Mouse (Mus musculus) heart, adult 9 months (tissue): ENCODE results near the gene Slk.

Experiments
- DNase-seq, 2 experiments: peaks; one replicate each; pipeline ENCODE4 v3.0.0; 2022; ENCODE audit warnings: low spot score in 2 of 2

Slk gene

DNA sequence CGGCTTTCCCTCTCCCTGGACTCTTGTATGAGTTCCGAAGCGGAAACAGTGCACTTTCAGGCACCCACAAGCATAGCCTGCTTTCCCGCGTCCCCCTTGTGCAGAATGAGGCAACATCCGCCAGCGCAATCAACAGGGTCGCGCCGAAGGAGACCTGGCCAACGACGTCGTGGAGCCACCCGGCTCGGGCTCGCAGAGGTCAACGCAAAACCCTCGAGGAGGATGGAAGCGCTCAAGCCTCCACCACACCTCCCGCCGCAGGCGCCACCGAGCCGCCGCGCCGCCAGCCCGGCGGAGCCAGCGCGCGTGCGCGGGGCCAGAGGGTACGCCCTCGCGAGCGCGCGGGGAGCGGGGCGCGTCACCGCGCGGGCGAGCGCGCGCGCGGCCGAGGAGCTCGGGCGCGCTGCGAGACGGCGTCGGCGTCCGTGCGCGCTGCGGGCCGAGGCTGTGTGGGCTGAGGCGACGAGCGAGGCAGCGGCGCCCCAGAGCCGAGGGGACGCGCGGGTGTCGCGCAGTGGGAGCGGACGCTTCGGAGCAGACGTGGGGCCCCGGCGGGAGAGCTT is at the start of gene Slk:
Slk (plus strand) TSS at position 454 of the 563 bp plus-strand sequence.
- peak; percentile 88 to 89 for DNase-seq

GRCm38 (mm10) chr19:47531309-47531708 is 48.2 kb upstream of the Slk start:
- DNase-seq: no peak

GRCm38 (mm10) chr19:47532449-47532848 is 47.0 kb upstream of the Slk start:
- no peak for DNase-seq

GRCm38 (mm10) chr19:47534131-47534530 is 45.3 kb upstream of the Slk start:
- no peak for DNase-seq

GRCm38 (mm10) chr19:47536521-47537299 is 42.8 kb upstream of the Slk start:
- peak; percentile 97 to 98 for DNase-seq

- DNase-seq: no peak
Measured at GRCm38 (mm10) chr19:47537300-47537792, 42.1 kb upstream of the Slk start, which contains the start of gene Stn1. TSS of gene Stn1 (minus strand) at chr19:47537507.

DNA sequence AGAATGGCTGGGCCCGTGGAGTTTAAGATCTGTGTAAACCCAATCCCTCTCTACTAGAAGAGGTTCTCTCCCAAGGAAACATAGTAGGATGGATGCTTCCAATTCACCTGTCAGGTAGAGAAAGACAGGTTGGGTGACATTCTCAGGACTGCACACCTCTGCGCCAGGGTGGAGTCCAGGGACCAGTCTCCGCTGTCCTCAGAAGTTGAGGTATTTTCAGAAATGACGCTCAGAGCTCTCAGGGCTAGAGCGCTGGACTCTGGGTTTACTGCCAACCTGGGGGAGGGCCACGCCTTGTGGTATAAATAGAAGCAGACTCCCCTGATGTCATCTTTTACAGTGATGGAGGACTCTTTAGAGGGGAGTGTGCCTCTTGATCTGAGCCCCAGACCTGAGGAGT is 41.6 kb upstream of the Slk start:
- DNase-seq: peak; percentile 57 to 61

DNA sequence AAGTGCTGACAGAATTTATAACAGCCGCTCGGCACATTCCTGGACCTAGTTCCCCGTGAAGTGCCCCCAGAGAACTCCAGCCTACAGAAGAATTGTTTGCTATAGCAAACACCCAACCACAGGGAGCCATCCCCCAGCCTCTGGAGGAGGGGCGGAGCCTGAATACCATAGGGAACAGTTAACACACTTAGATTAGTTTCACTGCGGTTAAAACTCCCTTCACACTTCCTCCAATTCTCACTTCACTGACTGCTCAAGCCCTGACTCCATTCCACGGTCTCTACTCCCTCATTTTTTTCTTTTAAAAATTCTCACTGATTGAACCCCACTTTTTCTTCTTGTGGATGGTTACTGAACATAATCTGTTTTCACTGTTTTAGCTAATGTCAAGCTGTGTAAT is 40.7 kb upstream of the Slk start:
- no peak for DNase-seq

DNA sequence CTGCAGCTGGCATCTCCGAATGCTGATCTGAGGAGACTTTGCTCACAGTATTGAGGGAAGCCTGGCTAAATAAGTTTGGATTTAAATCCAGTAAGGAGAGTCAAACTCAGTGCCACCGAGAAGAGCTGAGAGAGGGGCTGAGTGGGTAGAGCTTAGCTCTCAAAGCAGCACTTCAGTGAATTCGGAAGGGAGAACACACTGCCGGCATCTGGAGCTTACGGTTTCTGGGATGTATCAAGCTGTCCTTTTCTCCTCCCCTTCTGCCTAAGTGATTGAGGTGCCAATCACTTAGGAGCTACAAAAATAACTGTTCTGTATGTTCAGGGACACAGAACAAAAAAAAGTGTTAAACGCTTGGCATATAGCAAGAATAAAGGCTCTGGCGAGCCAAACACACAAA is 37.0 kb upstream of the Slk start:
- DNase-seq: no peak

DNA sequence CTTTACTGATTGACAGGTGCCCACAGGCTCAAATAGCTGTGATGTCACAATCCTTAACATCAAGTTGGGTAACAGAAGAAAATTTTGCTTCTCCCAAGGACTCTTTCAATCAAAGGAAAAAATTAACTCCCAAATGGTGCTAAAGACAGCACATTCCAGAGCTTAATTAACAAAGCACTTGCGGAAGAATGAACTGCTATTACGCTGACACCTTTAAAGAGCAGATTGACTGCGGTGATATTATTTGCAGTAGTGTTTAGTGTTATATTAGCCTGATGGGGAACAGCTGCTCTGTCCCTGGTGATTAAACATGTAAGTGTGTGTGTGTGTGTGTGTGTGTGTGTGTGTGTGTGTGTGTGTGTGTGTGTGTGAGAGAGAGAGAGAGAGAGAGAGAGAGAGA is 34.4 kb upstream of the Slk start:
- no peak for DNase-seq

DNA sequence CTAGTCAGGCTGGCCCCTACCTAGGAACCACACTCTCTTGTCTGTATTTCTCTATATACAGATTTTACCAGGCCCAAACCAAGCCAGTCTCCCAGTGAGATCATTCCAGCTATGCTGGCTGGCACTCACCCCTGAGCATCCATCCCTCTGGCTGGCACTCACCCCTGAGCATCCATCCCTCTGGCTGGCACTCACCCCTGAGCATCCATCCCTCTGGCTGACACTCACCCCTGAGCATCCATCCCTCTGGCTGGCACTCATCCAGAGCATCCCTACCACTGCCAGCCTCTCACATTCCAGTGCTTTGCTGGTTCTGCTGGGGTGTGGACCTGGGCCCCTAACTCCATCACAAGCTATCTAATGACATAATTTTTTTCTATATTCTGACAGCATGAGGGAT is 34.0 kb upstream of the Slk start:
- no peak for DNase-seq

GRCm38 (mm10) chr19:47548432-47549076 is 30.9 kb upstream of the Slk start:
- no peak for DNase-seq

DNA sequence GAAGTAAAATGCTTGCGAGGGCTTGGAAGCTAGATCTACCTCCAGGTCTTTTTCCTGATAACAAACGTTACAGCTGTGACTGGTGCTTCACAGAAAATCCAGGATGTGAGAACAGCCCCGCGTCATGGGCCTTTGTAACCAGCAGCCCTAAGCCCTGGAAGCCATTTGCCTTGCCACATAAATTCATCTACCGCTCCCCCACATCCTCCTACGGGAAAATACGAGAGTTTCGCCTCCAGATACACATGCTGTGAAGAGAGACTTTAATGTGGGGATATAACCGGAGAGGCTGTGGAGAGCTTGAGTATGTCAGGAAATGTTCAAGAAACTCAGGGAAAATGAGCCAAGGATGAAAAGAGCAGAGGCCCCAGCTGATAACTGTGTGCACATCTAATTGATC is 30.3 kb upstream of the Slk start:
- no peak for DNase-seq

DNA sequence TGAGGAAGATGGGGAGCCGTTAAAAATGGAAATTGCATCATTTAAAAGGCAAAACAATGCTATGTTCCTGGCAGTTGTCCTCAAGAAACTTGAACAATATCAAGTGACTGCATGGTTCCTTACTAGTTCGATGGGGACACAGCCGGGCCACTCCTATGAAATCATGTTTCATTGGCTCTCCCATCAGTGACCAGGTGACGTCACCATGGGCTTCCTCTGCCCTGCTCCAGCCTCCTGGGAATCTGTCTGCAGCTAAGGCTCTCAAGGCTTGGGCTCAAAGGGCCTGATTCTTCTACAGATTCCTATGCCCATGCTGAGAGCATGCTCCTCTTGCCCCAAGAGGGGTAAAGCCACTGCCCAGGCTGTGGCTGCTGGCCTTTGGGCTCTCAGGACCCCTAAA is 29.9 kb upstream of the Slk start:
- DNase-seq: no peak

DNA sequence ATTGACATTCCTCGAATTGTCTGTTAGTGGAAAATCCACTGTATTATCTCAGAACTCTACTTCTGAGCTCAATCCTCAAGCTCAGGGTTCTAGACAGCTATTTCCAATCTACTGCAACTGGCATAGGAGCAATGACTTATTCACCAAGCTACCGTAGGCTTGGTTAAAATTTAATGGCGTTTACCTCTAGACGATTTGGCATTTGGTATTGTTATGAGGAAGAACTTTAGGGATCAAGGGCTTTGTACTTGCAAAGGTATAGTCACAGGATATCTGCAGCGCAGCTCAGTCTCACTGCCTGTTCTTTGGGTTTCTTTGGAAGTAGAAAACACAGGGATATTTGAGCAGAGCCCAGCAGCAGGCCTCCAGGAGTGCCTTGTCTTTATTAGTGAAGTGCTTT is 20.3 kb upstream of the Slk start:
- DNase-seq: no peak

DNA sequence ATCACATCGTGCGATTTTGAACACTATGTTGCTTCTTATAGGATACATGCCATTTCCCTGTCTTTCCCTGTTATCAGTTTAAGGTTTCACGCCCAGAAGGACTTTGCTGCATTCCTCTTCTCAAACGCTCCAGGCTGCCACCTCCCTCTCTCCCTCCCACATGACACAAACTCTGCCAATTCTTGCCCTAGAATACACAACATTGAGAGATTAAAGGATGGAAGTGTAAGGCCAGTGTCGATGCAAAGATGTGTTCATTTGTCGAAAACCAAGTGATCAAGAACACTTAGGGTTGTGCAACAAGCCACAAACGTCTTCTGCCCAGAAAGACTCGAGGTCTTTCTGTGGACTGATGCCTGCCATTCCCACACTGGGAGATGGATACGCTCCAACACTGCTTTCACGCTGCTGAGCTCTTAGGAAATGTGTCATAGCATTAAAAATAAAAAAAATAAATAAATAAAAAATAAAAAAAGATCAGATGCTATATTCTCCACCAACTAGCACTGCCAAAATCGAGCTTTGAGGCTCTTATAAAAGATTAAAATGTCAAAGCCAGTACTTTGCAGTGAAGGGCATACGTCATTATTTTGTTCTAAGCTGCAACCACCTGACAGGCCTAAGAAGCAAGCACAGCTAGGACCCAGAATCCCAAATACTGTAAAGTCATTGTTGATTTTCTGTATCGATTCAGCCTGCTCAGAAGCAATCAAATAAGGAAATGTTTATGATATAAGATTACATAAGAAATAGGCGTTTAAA is 19.5 kb upstream of the Slk start:
- peak in 1 of 2 experiments; percentile 23 for DNase-seq

DNA sequence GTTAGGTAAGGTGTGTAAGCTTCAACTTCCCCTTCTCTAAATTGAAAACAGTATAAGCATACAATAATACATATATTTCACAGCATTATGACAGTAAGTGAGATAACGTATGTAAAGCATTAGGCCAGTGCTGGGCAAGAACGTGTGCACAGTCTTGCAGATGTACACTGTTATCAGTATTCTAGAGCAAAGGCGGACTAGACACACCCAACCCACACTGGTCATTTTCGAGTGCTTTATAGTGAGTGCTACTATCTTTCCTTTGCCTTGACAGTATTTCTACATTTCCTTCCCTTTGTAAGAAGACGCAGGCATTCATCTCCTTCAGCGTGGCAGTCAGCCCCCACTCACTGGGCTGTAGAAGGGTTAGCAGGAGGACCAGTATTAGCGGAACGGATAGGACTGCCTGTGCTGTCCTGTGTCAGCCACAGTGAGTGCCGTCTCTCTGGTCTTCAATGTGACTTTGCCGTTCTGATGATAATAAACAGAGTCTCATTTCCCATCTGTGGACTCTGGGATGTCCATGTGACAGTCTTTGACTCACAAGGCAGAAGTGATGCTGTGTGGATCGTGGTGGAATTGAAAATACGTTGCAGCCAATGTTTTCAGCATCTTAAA is 18.8 kb upstream of the Slk start:
- DNase-seq: no peak

- DNase-seq: peak; percentile 46 to 58
Measured at GRCm38 (mm10) chr19:47561996-47562441, 17.5 kb upstream of the Slk start.

DNA sequence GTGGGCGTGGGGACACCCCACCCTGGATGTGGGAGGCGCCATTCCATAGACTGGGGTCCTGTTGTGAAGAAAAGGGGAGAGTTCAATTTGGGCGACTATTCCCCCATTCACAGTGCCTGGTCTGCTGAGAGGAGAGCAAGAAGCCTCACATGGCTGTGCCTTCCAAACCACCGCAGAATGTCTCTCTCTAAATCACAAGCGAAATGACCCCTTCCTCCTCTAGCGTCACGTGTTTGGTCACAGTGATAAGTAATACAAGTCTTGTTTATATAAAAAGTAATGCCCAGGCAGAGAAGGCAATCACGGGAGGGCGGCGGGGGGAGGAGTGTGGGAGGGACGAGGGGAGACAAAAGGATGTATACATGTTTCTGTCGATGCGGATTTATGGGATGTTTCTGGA is 15.8 kb upstream of the Slk start:
- DNase-seq: no peak

DNA sequence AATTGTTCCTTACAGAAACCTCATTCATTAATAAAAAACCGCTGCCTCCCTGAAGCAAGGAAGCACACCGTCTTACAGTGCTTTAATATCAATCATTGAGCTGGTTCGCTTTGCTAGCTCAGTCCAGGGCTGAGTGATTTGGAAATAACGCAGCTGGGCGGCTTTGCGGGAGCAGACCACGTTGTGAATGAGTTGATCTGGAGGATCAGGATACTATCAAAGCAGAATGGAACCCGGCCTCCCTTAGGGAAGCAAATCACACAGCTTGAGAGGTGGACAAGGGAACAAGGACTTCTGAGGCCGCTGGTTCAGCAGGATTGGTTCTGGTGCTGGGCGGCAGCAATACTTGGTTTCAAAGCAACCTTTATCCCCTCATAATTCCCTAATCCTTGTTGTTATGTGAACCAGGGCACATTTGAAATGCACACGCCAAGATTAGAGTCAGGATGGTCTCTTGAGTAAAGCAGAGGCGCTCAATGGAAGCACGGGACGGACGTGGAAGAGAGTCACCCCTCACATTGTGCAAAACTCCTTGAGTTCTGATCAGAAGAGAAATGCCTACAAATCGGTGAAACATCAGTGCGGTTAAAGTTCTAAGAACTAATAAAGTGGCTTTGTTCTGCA is 14.3 kb upstream of the Slk start:
- DNase-seq: no peak

- no peak for DNase-seq
Measured at GRCm38 (mm10) chr19:47565994-47566393, 13.5 kb upstream of the Slk start.
